ENCODE assay signal across 7 mouse cellular contexts in the genomic region with DNA sequence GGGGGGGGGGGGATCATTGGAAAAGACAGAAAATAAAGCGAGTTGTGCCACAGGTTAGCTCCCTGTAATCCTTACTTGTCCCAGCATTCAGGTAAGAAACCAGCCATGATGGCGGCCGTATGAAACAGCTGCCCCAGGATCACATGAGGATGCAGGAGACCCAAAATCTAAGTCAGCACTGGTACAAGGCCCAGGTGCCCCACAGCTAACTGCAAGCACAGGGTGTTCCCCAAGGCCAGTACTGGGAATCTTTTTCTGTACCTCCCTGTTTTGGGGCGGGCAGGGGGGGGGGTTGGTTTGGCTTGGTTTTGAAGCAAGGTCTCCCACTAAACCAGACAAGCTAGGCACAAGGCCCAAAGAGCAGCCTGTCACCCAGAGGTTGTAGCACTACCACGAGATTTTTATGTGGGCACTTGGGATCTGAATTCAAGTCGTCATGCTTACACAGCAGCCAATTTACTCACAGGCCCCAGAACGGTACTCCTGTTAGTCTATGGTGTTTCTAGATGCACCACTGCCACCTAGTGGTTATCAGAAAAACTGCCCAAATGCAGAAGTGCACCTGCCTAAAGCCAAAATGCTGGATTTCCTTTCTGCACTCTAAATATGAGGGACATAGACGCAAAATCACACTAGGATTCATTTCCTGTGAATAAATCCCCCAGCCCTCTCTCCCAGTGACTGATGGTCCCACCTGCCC. TPM values are rescaled to one million over a fixed set of nuclear protein-coding genes. Genes with fewer than 3 reads are reported as not detected.
DNase-seq lines count a peak whose midpoint lies in the region; ATAC-seq and TF ChIP-seq lines count a peak whose summit lies in the region.

No protein-coding gene starts in this region.

- TF ChIP-seq CTCF in thymus, adult 2 months (IDR thresholded peaks at IDR 0.05; ENCODE audit: borderline replicate concordance, control insufficient read depth, extremely low read depth, insufficient read depth, low read length, poor library complexity), result no peak

- H3K36me3 ChIP-seq in thymus, adult 2 months (ENCODE audit: control insufficient read depth, insufficient read depth, low read length), result no peaks in the 10 kb centered on the region
- no peaks in the 10 kb centered on the region for H3K36me3 ChIP-seq in forebrain, embryonic 14.5 days (ENCODE audit: control insufficient read depth, insufficient read depth, low read length)
- no peaks in the 10 kb centered on the region for H3K36me3 ChIP-seq in kidney, embryonic 16.5 days (ENCODE audit: insufficient read depth, low read length)

- H3K4me3 ChIP-seq in thymus, adult 2 months (ENCODE audit: control insufficient read depth, insufficient read depth, low read length), result no peak overlapping the region
- no peak overlapping the region for H3K4me3 ChIP-seq in forebrain, embryonic 14.5 days (ENCODE audit: low read depth, low read length)
- H3K4me3 ChIP-seq in kidney, embryonic 16.5 days (ENCODE audit: low read length), result no peak overlapping the region

- WGBS in thymus, adult 2 months, result 46% methylated on average over 8 of the region's 8 CpGs
- WGBS in forebrain, embryonic 14.5 days, result 49% methylated on average over 8 of the region's 8 CpGs
- 47% methylated on average over 8 of the region's 8 CpGs for WGBS in kidney, embryonic 16.5 days

- no peak overlapping the region for H3K4me2 ChIP-seq in forebrain, embryonic 14.5 days (ENCODE audit: low read length)
- no peak overlapping the region for H3K4me2 ChIP-seq in kidney, embryonic 16.5 days (replicated peaks; ENCODE audit: low read depth, low read length)

- ATAC-seq in forebrain, embryonic 14.5 days, result peak; percentile 84
- peak; percentile 37; the same call in 1 of the 2 replicates for ATAC-seq in kidney, embryonic 16.5 days (ENCODE audit: low FRiP score, low TSS enrichment)
- ATAC-seq in megakaryocyte, adult 5-6 weeks (ENCODE audit: poor library complexity, severe bottlenecking), result peak; percentile 79

- no peaks in the 10 kb centered on the region for H3K4me1 ChIP-seq in thymus, adult 2 months (replicated peaks; ENCODE audit: control insufficient read depth, insufficient read depth, low read length)
- no peaks in the 10 kb centered on the region for H3K4me1 ChIP-seq in forebrain, embryonic 14.5 days (ENCODE audit: control insufficient read depth, insufficient read depth, low read length)
- H3K4me1 ChIP-seq in kidney, embryonic 16.5 days (ENCODE audit: insufficient read depth, low read length), result no peaks in the 10 kb centered on the region

- H3K9me3 ChIP-seq in forebrain, embryonic 14.5 days (replicated peaks; ENCODE audit: control insufficient read depth, low read length), result no peaks in the 10 kb centered on the region
- no peaks in the 10 kb centered on the region for H3K9me3 ChIP-seq in kidney, embryonic 16.5 days (ENCODE audit: low read length)

- no peaks in the 10 kb centered on the region for H3K27me3 ChIP-seq in thymus, adult 2 months (ENCODE audit: control insufficient read depth, insufficient read depth, low read length)
- no peaks in the 10 kb centered on the region for H3K27me3 ChIP-seq in forebrain, embryonic 14.5 days (replicated peaks; ENCODE audit: control insufficient read depth, insufficient read depth, low read length)
- H3K27me3 ChIP-seq in kidney, embryonic 16.5 days (ENCODE audit: insufficient read depth, low read length), result no peaks in the 10 kb centered on the region

- DNase-seq in thymus, adult 2 months, result peak; percentile 42
- no peak for DNase-seq in thymus, adult 18-20 months
- DNase-seq in c-Kit-positive CD71-negative TER-119-negative erythroid progenitor cells, embryonic 14.5 days (ENCODE audit: low read depth), result peak; percentile 22
- peak; percentile 84 for DNase-seq in forebrain, embryonic 14.5 days (ENCODE audit: low spot score)
- DNase-seq in telencephalon, adult 2 months (ENCODE audit: low read depth, low spot score), result peak; percentile 21

- H3K27ac ChIP-seq in thymus, adult 2 months (ENCODE audit: control insufficient read depth, insufficient read depth, low read length), result no peak overlapping the region
- H3K27ac ChIP-seq in forebrain, embryonic 14.5 days (ENCODE audit: low read depth, low read length), result no peak overlapping the region
- H3K27ac ChIP-seq in kidney, embryonic 16.5 days (ENCODE audit: low read length), result no peak overlapping the region

- no peak overlapping the region for H3K9ac ChIP-seq in forebrain, embryonic 14.5 days (ENCODE audit: low read length)
- H3K9ac ChIP-seq in kidney, embryonic 16.5 days (replicated peaks; ENCODE audit: low read length), result no peak overlapping the region

- TF ChIP-seq POLR2A in thymus, adult 2 months (IDR thresholded peaks at IDR 0.05; ENCODE audit: control insufficient read depth, extremely low read depth, insufficient read depth, low read length, poor library complexity), result no peak

RNA-seq across cellular contexts. Expression of a gene that starts 13.8 kb away (rescaled TPM):
- polyA plus RNA-seq in thymus, adult 2 months (2012; rRNA removed), result 0.66 and 0.74 TPM in 2 replicates
- polyA plus RNA-seq in forebrain, embryonic 14.5 days (2014; fragmentation: Nextera tagmentation; extraction: Ambion mirVana), result 0.11 TPM in 1 of 2 replicates, not detected in the other
- 3.9 and 6.1 TPM in 2 replicates for polyA plus RNA-seq in kidney, embryonic 16.5 days (2015; fragmentation: Nextera tagmentation; extraction: Ambion mirVana)
- total RNA-seq in megakaryocyte, adult 5-6 weeks (2015), result not detected in 2 replicates
- not detected in 2 replicates for total RNA-seq in megakaryocyte, adult 5-6 weeks (2017)

Comparison
In these comparisons a context has a peak if more than half of its experiments do, and no peak if none do; other contexts are left out.
1. DNase-seq: peak in thymus, adult 2 months (single experiment), c-Kit-positive CD71-negative TER-119-negative erythroid progenitor cells, embryonic 14.5 days (single experiment), forebrain, embryonic 14.5 days (single experiment) and telencephalon, adult 2 months (single experiment); none in thymus, adult 18-20 months (0 of 2).
2. Peak in every context shown above with its lines, with median percentiles within 50 percentile points of each other: ATAC-seq.